Mouse (Mus musculus) layer of hippocampus, adult 18-20 months (tissue): ENCODE results near the gene E2f4. TPM values are rescaled to one million over a fixed set of nuclear protein-coding genes. Genes with fewer than 3 reads are reported as not detected.
A peak's percentile ranks its signal among the peaks of the same experiment; 100 is the strongest.

ENCODE experiments used
- DNase-seq, 2 experiments: peaks; one replicate each; pipeline ENCODE4 v3.0.0; 2022; ENCODE audit warnings: low spot score in 2 of 2
- microRNA-seq, 2 experiments: library from miRNA; unstranded; fragments of <30 nt; microRNA quantifications; one replicate each; pipeline ENCODE4 v1.2.0; 2021
- total RNA-seq, 2 experiments: library from RNA; stranded (reverse); gene quantifications; 2 replicates each; pipeline ENCODE4 v1.2.3; 2021

E2f4 gene
- total RNA-seq, 2 experiments from 2014 or later = 34.2 to 36.7 TPM

- no peak for DNase-seq
These were observed 47.9 kb downstream of the E2f4 start for GRCm38 (mm10) chr8:105345061-105345975.

DNA sequence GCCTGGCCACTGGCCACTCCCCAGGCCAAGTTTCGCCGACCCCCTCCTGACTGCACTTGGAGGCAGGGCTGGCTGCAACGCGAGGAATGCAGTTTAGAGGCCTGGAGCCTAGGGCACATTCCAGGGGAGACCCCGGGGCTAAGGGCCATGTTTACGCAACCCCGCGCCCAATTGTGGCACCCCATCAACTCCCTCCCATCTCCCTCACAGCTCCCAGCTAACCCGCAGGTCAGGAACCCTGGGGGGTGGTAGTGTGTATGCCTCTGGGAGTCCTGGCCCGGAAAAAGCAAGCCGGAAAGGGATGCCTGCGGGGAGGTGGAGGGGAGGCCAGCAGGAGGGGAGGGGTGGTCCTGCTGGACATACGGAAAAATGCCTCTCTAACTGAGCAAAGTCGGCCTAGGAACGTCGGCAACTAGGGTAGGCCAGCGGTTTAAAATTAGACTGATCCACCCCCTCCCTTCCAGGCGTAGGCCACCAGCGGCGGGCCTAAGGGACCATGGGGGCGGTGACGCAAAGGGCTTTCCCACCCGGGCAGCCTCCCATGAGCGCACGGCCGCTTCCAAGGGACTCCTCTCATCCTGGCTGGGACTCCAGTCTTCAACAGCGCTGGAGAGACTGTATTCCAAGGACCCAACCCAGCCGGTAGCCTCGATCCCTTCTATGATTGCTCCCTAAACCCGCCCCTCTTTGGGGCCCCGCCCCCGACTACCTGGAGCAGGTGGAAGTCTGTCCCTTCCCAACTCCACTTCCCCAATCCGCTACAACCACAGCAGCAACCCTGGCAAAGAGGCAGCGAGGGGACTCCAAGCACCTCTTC is 49.4 kb downstream of the E2f4 start:
- no peak for DNase-seq

DNA sequence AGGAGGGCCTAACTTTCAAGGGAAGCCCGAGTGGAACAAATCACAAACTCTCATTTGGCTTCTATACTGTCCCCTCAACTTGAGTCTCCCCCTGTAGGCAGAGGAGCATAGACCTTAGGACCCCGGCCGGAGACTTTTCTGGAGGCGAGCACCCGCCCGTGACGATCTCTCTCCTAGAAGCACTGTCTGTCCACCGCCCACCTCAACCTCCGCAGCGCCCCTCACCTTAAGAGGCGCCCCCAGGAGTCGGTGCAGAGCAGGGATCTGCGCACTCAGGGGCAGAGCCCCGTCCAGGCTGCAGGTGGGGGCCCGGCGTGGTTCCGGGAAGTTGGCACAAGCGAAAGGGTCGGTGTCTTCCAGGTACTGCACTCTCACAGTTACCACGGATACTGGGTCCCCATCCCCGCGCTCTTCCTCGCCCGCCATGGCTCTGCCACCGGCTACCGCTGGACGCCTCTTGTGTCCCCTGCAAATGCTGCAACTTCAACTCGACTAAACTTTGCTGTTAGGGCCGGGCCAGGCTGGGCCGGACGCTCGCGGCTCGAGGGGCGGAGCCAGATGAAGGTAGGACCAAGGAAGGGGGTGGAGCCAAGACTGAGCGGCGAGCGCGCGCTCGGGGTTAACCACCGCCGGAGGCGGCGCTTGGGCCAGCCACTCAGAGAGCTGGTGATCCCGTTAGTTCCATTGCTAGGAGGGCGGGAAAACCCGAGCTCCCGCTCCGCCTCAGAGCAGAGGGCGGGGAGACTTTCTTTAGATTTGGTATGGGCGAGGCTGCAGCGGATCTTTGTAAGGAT is 50.2 kb downstream of the E2f4 start, which contains the start of gene Fhod1:
TSS of gene Fhod1 (minus strand) at position 526 of the 794 bp plus-strand sequence.
- DNase-seq = peak; percentile 70 to 85

DNA sequence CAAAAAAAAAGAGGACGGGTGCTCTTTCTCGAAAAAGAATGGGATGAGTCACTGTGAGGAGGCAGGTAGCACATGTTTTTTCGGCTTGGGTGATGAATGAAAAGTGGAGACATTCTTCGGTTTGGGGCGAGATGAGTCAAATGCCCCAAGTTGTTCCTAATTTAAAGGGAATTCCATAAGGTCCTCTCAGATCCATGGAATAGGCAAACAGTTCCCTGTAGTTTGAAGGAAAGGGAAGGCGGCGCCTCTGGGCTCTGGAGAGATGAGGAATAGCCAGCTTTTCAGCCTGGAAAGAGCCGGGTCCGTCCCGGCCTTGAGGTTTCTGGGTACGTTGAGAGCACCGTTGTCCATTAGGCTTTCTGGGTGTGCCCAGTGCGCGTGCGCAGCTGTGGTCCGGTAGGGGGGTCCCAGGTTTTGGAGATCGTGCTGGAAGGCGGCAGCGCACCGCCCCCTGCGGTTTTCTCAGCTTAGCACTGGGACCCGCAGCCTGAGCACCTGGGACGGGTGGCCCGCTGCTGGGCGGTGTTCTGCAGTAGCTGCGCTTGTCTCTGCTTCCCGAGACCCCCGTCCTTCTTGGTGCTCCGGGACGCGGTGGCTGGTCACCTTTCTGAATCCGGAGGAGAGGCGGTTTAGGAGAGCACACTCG is 51.1 kb downstream of the E2f4 start, which contains the start of gene Slc9a5:
TSS of gene Slc9a5 (plus strand) at position 394 of the 646 bp plus-strand sequence.
- peak in 1 of 2 experiments; percentile 31 for DNase-seq

- no peak for DNase-seq
These were observed 51.8 kb downstream of the E2f4 start for GRCm38 (mm10) chr8:105349096-105349771.

DNA sequence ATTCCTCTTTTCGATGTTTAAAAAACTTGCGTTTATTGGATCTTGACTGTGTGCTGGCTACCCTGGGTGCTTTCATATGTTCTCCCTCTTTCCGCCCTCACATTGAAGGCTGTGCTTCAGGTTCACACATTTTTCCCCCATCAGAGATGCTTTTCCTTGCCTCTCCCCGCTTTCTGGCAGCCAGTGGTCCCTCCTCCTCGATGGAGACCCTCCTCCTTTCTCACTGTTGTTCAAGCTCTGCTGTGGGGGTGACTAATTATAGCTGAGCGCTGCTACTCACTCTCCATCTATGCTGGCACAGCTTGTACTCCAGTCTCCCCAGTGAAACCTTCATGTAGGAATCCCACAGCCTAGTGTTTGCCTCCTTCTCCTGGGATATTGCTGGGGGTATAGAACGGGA is 52.7 kb downstream of the E2f4 start:
- DNase-seq = no peak

- no peak for DNase-seq
These were observed 56.2 kb downstream of the E2f4 start for GRCm38 (mm10) chr8:105353583-105354135.

DNA sequence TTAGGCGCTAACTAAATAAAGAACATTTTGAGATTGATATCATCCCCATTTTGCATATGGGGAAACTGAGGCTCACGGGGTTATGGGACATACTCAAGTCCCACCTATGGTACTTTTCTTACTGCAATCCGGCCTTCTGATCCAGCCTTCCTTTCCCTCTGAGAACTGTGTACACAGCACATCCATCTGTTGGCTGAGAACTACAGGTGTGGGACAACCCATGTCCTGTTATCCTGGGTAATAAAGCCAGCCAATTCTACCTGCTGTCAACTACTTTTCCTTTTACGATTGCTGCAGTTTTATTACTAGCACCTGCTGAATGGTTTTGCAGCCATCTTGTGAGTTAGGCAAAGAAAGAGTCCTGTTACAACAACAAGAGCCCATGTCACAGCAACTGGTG is 57.1 kb downstream of the E2f4 start:
- no peak for DNase-seq

Small RNAs within 50 kb of the gene (microRNA-seq; reads per million reads assigned to microRNA genes)
- gene Gm27320 = 0 reads per million in 2 experiments
- 11,020 to 11,446 reads per million in 2 experiments for gene Mir328

Other genes with a start within 250 kb of the E2f4 start
- not detected for gene Ces3a, start 249.1 kb upstream of the E2f4 start, total RNA-seq
- gene Ces3b, start 213.9 kb upstream of the E2f4 start, total RNA-seq = not detected
- not detected for gene Ces4a, start 165.9 kb upstream of the E2f4 start, total RNA-seq
- gene Cbfb, start 127.0 kb upstream of the E2f4 start, total RNA-seq = 10 to 100 TPM; 22.1 to 24.4 TPM
- 10 to 100 TPM; 35.4 to 39.0 TPM for gene D230025D16Rik, start 72.5 kb upstream of the E2f4 start, total RNA-seq
- 1 to 10 TPM; 3.3 to 3.8 TPM for gene B3gnt9, start 42.5 kb upstream of the E2f4 start, total RNA-seq
- gene Tradd, start 33.1 kb upstream of the E2f4 start, total RNA-seq = 1 to 10 TPM; 7.8 to 8.5 TPM
- 1 to 10 TPM; 1.0 to 1.1 TPM for gene Fbxl8, start 33.0 kb upstream of the E2f4 start, total RNA-seq
- 10 to 100 TPM; 11.5 to 13.0 TPM for gene Hsf4, start 27.9 kb upstream of the E2f4 start, total RNA-seq
- 10 to 100 TPM; 10.4 to 10.9 TPM for gene Nol3, start 21.5 kb upstream of the E2f4 start, total RNA-seq
- 10 to 100 TPM; 19.2 to 23.5 TPM for gene 4931428F04Rik, start 7.8 kb upstream of the E2f4 start, total RNA-seq
- under 1 TPM; 0.48 to 0.94 TPM for gene Exoc3l, start 1.6 kb upstream of the E2f4 start, total RNA-seq
- gene Elmo3, start 7.9 kb downstream of the E2f4 start, total RNA-seq = under 1 TPM; 0.79 to 0.97 TPM
- gene Lrrc29, start 28.6 kb downstream of the E2f4 start, total RNA-seq = 1 to 10 TPM; 4.6 to 5.3 TPM
- gene Tmem208, start 28.7 kb downstream of the E2f4 start, total RNA-seq = 10 to 100 TPM; 41.0 to 41.2 TPM
- gene Fhod1, start 50.3 kb downstream of the E2f4 start, total RNA-seq = 1 to 10 TPM; 2.0 to 3.4 TPM
- gene Slc9a5, start 51.2 kb downstream of the E2f4 start, total RNA-seq = 10 to 100 TPM; 11.9 to 13.0 TPM
- gene Plekhg4, start 75.6 kb downstream of the E2f4 start, total RNA-seq = 1 to 10 TPM in 1 of 2 experiments, under 1 TPM in 1; 0.84 to 1.3 TPM
- not detected for gene Kctd19, start 115.8 kb downstream of the E2f4 start, total RNA-seq
- gene Lrrc36, start 115.9 kb downstream of the E2f4 start, total RNA-seq = 1 to 10 TPM in 1 of 2 experiments, under 1 TPM in 1; 0.76 to 1.3 TPM
- gene Tppp3, start 173.9 kb downstream of the E2f4 start, total RNA-seq = 10 to 100 TPM; 54.8 to 58.5 TPM
- 10 to 100 TPM; 31.9 to 34.2 TPM for gene Zdhhc1, start 199.2 kb downstream of the E2f4 start, total RNA-seq
- gene Hsd11b2, start 221.1 kb downstream of the E2f4 start, total RNA-seq = not detected